Mouse (Mus musculus) thymus, adult 2 months (tissue): Measurements from ENCODE around the gene Daw1. TPM values are rescaled to one million over a fixed set of nuclear protein-coding genes. Genes with fewer than 3 reads are reported as not detected.
A peak's percentile ranks its signal among the peaks of the same experiment; 100 is the strongest.

Experiments used
- DNase-seq: peaks from one replicate; pipeline ENCODE4 v3.0.0; 2021
- H3K27ac ChIP-seq: fragments of 200-500 bp; 2 replicates; pipeline ENCODE4 v1.5.1; 2012; ENCODE audit warnings: low read length, control low read depth; ENCODE audit not compliant: control insufficient read depth, insufficient read depth
- H3K27me3 ChIP-seq: fragments of 200-500 bp; 2 replicates; pipeline ENCODE4 v1.6.1; 2012; ENCODE audit warnings: mild to moderate bottlenecking, low read length, moderate library complexity, mixed read lengths; ENCODE audit not compliant: control insufficient read depth, insufficient read depth
- H3K36me3 ChIP-seq: fragments of 200-500 bp; 2 replicates; pipeline ENCODE4 v1.6.1; 2012; ENCODE audit warnings: mild to moderate bottlenecking, low read length, moderate library complexity; ENCODE audit not compliant: control insufficient read depth, insufficient read depth
- H3K4me1 ChIP-seq: fragments of 200-500 bp; replicated peaks from 2 replicates; pipeline ENCODE4 v1.6.1; 2012; ENCODE audit warnings: low read length; ENCODE audit not compliant: control insufficient read depth, insufficient read depth
- H3K4me3 ChIP-seq: fragments of 200-500 bp; 2 replicates; pipeline ENCODE4 v1.5.1; 2012; ENCODE audit warnings: mild to moderate bottlenecking, low read length, control low read depth, moderate library complexity; ENCODE audit not compliant: control insufficient read depth, insufficient read depth
- CTCF ChIP-seq: fragments of 200-500 bp; IDR thresholded peaks from 2 replicates; pipeline ENCODE4 v1.5.1; 2012; ENCODE audit warnings: mild to moderate bottlenecking, control low read depth, low read length, moderate library complexity, borderline replicate concordance; ENCODE audit not compliant: control insufficient read depth, poor library complexity, insufficient read depth; ENCODE audit errors: extremely low read depth
- POLR2A ChIP-seq: fragments of 200-500 bp; IDR thresholded peaks from 2 replicates; pipeline ENCODE4 v1.6.1; 2012; ENCODE audit warnings: mild to moderate bottlenecking, low read length, control low read depth, moderate library complexity; ENCODE audit not compliant: control insufficient read depth, poor library complexity, insufficient read depth; ENCODE audit errors: extremely low read depth
- WGBS: fragments of 180-500 bp; shearing (Covaris S2); methylation state at CpG from one replicate; pipeline ENCODE4 v1.1.7; 2018; 5-methylcytosine and 5-hydroxymethylcytosine counted together
- polyA plus RNA-seq: library from polyadenylated mRNA; depleted of rRNA; stranded (reverse); fragments of >200 nt; gene quantifications from 2 replicates; pipeline ENCODE4 v1.2.3, GENCODE M21; 2012

Gene Daw1
- polyA plus RNA-seq, 1 experiment, result not detected

DNA sequence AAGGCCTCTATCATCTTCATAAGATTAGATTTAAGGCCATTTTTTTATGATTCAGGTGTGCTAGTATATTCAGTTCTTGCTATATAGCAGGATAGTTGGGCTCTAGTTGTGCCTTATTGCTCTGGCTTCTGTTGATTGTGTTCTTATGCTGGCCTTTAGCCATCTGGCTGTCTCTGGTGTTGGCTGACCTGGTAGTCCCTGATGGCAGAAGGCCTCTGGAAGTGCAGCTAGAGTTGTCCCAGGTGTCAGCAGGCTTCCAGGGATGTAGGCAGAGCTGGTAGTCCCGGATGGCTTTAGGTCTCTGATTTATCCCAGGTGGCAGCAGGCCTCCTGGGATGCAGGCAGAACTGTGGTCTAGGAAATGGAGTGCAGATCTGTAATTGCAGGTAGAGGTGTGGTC is 16.4 kb downstream of the Daw1 start:
- no peak overlapping the region for H3K4me3 ChIP-seq
- H3K36me3 ChIP-seq, result no peaks in the 10 kb centered on the region
- 92% methylated on average over 1 of the region's 1 CpGs for WGBS
- H3K27me3 ChIP-seq, result no peaks in the 10 kb centered on the region
- no peak for DNase-seq
- H3K4me1 ChIP-seq, result no peaks in the 10 kb centered on the region
- TF ChIP-seq POLR2A (no peak), CTCF (no peak)
- H3K27ac ChIP-seq, result no peak overlapping the region

DNA sequence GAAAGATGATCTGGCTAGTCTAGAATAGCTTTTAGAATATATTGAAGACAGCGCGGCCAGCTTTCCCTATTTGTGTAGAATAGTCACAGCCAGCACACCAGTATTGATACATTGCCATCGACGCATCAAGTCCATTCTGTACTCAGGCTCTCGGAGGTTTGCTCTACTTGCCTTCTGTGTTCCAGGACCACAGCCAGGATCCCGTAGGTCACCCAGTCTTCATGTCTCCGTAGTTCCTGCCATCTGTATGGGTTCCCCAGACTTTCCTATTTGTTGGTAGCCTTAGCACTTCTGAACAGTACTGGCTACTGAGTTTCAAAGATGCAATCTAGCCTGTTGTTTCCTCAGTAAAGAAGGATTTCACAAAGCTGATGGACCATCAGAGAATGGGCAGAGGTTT is 20.0 kb downstream of the Daw1 start:
- no peaks in the 10 kb centered on the region for H3K4me1 ChIP-seq
- WGBS, result 86% methylated on average over 7 of the region's 7 CpGs
- no peak overlapping the region for H3K4me3 ChIP-seq
- H3K27me3 ChIP-seq, result no peaks in the 10 kb centered on the region
- no peak for DNase-seq
- H3K36me3 ChIP-seq, result no peaks in the 10 kb centered on the region
- H3K27ac ChIP-seq, result no peak overlapping the region
- TF ChIP-seq CTCF, result no peak
- no peak for TF ChIP-seq POLR2A

DNA sequence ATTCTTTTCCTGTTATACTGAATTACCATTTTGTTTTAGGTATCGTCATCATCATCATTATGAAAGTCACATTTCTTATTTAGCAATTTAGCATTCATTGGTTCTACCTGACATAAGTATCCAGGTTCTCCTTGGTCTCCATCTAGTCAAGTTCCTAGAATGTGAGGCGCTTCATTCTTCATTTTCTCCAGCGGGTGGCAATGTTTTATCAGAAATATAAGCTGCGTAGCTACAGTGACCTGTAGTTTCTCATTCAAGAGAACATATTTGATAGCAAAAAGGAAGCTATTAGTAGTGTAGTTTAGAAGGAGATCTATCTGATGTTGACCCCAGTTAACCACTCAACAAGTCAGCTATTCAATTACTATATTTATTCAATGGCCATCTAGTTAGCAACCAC is 21.9 kb downstream of the Daw1 start:
- H3K27me3 ChIP-seq, result no peaks in the 10 kb centered on the region
- WGBS, result 64% methylated on average over 4 of the region's 4 CpGs

DNA sequence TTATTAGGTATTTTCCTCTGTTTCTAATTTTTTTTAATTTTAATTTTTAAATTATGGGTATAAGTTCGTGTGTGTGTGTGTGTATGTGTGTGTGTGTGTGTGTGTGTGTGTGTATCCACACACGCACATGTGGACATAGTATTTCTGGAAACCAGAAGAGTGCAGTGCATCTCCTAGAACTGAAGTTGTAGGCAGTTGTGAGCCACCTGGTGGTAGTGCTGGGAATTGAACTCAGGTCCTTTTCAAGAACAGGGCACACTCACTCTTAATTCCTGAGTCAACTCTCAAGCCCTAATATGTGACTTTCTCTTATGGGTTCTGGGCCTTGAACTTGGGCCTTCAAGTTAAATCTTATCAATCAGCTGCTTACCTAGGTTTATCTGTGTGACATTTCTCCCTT is 27.6 kb downstream of the Daw1 start:
- WGBS, result 42% methylated on average over 2 of the region's 2 CpGs
- Histone ChIP-seq H3K4me1 (no peaks in the 10 kb centered on the region), H3K36me3 (no peaks in the 10 kb centered on the region), H3K27me3 (no peaks in the 10 kb centered on the region), H3K27ac (no peak overlapping the region), H3K4me3 (no peak overlapping the region)
- no peak for TF ChIP-seq CTCF
- no peak for TF ChIP-seq POLR2A
- DNase-seq, result peak; percentile 3

More for the DNA sequence above, 21.9 kb downstream of the Daw1 start:
- H3K27ac ChIP-seq, result no peak overlapping the region
- DNase-seq, result no peak
- no peak overlapping the region for H3K4me3 ChIP-seq
- H3K4me1 ChIP-seq, result no peaks in the 10 kb centered on the region
- H3K36me3 ChIP-seq, result no peaks in the 10 kb centered on the region
- TF ChIP-seq CTCF (no peak), POLR2A (no peak)

DNA sequence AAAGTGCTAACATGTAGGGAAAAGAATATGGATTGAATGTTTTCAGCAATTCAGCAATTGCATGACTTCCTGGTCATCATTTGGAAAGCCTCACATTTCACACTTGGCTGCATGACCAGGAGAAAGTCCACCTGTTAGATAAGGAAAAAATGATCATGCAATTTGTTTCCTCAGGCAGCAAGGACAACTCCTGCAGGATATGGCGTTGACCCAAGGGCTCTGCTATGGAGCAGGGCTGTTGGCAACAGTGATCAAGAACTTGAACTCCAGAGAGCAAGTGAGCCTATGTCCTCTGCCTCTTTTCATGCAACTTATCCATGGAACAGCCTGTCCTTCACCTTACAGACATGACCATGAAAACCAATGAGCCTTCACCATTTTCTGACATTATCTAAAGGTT is 50.4 kb downstream of the Daw1 start:
- no peaks in the 10 kb centered on the region for H3K36me3 ChIP-seq
- no peak overlapping the region for H3K27ac ChIP-seq
- TF ChIP-seq CTCF (no peak), POLR2A (no peak)
- WGBS, result 72% methylated on average over 1 of the region's 1 CpGs
- no peak overlapping the region for H3K4me3 ChIP-seq
- no peak for DNase-seq
- H3K4me1 ChIP-seq, result no peaks in the 10 kb centered on the region
- H3K27me3 ChIP-seq, result no peaks in the 10 kb centered on the region

DNA sequence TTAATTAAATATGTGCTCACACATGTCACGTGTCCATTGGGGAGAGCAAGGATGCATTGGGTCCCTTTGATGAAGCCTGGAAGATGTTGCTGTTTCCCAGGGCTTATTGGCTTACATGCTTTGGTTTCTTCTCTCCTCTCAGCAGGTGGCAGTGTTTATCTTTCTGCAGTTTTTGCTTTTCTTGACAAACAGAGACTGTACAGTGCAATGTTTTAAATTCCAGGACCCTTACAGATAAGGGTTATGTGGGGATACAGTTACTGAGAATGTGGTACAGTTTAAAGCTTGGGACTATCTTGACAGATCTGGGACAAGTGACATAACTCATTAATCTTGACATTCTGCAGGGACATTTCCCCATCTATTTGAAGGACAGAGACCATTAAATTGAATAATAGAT is 58.7 kb downstream of the Daw1 start:
- no peak for TF ChIP-seq CTCF
- TF ChIP-seq POLR2A, result no peak
- DNase-seq, result no peak
- WGBS, result 56% methylated on average over 1 of the region's 1 CpGs
- no peaks in the 10 kb centered on the region for H3K27me3 ChIP-seq
- H3K36me3 ChIP-seq, result no peaks in the 10 kb centered on the region
- H3K27ac ChIP-seq, result no peak overlapping the region
- no peak overlapping the region for H3K4me3 ChIP-seq
- no peaks in the 10 kb centered on the region for H3K4me1 ChIP-seq

DNA sequence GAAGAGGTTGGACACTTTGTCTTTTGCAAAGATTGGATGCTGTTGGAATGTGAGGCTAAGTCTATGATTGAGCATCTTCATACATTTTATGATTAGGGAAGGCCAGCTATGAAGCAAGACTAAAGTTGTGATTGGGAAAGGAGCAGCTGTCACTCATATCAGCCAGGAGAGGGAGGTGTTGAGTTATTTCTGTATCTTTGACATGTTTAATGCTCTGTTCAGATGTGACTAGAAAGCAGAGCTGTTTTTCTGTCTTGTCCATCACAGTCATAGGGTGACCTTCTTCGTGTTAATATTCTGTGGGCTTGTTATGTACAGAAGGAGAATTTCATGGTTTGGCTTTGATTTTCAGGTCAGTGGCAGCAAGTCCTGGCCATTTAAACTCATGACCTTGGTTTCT is 63.5 kb downstream of the Daw1 start:
- Histone ChIP-seq H3K27me3 (no peaks in the 10 kb centered on the region), H3K4me1 (no peaks in the 10 kb centered on the region), H3K36me3 (no peaks in the 10 kb centered on the region), H3K27ac (no peak overlapping the region), H3K4me3 (no peak overlapping the region)
- 79% methylated on average over 1 of the region's 1 CpGs for WGBS
- no peak for DNase-seq
- no peak for TF ChIP-seq POLR2A
- TF ChIP-seq CTCF, result no peak
